Mouse (Mus musculus) right cerebral cortex, adult 2 months (tissue): ENCODE measurements around the gene Cep85l.
A peak's percentile ranks its signal among the peaks of the same experiment; 100 is the strongest.

Experiments
- DNase-seq, 2 experiments: peaks; one replicate each; pipeline ENCODE4 v3.0.0; 2021 to 2022; ENCODE audit warnings: low spot score in 2 of 2

The Cep85l gene

DNA sequence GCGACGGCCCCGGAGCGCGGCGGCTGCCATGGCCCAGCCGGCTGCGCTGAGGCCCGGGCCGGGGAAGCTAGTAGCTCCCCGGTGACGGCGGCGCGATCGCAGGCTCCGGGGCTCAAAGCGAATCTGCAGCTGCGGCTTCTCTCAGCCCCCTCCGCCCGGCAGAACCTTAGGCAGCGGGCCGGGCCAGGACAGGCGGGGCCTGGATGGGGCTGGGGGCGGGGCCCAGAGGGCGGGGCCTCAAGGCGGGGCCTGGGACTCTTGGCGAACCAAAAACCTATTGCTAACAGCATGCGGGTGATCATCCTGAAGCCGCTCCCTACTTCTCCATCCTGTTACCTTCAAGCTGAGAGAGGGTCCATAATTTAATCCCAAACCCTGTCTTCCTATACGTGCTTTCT is at the start of gene Cep85l:
TSS of gene Cep85l (minus strand) at position 239 of the 398 bp plus-strand sequence.
- DNase-seq: peak; percentile 80 to 82

DNA sequence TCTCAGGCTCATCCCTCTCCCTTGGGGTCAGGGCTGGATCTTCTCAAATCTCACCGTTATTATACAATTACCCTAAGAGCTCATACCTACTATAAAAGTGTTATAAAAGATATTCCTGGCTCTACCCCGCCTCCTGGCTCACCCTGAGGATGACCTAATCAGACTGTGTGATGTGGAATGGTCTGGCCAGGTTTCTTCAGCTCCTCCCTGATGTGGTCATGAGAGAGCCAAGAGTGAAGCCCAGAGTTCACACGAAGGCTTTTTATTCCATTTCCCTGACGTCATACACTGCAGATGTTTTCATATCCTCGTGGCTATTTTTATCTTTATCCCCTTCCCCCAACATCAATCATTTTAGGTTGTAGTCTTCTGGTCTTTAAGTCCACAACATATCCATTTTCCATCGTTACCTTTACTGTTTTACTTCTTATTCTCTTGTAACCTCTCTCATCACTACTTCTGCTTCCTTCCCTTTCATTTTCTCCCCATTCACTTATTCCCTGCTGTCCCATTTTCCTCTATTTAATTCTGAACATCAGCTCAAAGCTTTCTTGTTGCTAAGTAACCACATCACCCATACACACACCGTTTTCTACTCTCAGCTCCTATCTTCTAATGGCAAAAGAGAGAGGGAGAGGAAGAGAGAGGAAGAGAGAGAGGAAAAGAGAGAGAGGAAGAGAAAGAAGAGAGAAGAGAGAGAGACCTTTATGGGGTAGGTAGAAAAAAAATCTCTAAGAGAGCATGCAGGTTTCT is 49.1 kb upstream of the Cep85l start:
- DNase-seq: no peak

GRCm38 (mm10) chr10:53426524-53426923 is 46.8 kb upstream of the Cep85l start:
- DNase-seq: no peak

DNA sequence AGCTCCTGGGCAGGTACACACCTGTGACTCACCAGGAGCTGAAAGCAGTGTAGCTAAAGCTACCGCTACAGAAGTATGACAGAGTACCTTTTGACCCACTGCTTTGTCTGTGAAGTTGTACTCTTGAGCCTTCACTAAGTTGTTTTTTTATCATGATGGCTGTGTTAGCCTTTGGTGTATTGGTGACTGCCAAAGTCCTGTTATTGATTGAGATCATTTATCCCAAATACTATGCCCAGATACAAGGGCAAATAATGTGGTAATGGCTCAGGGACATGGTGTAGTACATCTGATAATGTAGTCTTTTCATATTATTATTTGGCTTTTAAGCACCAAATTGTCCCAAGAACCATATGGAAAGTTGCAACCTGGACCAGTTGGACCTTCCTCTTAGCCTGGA is 43.3 kb upstream of the Cep85l start:
- no peak for DNase-seq

DNA sequence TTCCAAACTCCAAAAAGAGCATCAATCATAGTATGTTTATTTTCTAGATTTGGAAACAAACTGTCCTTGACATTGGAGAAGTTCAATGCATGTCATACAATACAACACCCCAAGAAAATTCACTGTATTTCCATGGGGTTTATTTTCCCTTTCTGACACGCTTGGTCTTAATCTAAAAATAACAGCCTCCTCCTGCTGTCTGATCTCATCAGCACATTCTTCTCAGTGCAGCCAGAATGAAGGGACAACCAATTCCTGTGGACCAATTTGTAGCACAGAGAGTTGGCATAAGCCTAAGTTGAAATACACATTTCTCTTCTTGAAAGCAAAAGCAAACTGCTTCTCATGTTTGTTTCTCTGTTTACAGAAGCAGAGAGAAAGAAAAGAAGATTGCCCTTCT is 42.5 kb upstream of the Cep85l start:
- DNase-seq: no peak

DNA sequence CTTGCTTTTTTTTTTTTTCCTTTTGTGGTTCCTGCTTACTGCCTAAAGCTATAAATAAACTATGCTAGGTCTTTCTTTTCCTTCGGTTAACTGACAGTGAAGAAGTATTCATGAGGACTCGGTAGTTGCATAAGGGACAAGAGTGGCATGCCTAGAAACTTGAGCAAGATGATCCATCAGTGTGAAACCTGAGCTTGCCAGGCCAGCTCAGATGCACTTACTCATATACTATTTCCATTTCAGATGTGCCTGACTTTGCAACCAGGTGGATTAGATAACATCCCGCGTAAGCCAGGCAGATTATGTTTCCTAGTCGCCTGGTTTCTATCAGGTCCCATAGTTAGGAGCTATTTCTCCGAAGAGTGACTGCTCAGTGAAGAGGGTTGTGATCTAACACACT is 41.9 kb upstream of the Cep85l start:
- DNase-seq: no peak

- DNase-seq: no peak
Measured at GRCm38 (mm10) chr10:53420069-53420468, 40.3 kb upstream of the Cep85l start.

- DNase-seq: no peak
Measured at GRCm38 (mm10) chr10:53419139-53419935, 39.6 kb upstream of the Cep85l start.

- DNase-seq: no peak
Measured at GRCm38 (mm10) chr10:53417015-53417414, 37.3 kb upstream of the Cep85l start.

- DNase-seq: no peak
Measured at GRCm38 (mm10) chr10:53416152-53416712, 36.5 kb upstream of the Cep85l start.

- no peak for DNase-seq
Measured at GRCm38 (mm10) chr10:53415252-53415651, 35.5 kb upstream of the Cep85l start.

DNA sequence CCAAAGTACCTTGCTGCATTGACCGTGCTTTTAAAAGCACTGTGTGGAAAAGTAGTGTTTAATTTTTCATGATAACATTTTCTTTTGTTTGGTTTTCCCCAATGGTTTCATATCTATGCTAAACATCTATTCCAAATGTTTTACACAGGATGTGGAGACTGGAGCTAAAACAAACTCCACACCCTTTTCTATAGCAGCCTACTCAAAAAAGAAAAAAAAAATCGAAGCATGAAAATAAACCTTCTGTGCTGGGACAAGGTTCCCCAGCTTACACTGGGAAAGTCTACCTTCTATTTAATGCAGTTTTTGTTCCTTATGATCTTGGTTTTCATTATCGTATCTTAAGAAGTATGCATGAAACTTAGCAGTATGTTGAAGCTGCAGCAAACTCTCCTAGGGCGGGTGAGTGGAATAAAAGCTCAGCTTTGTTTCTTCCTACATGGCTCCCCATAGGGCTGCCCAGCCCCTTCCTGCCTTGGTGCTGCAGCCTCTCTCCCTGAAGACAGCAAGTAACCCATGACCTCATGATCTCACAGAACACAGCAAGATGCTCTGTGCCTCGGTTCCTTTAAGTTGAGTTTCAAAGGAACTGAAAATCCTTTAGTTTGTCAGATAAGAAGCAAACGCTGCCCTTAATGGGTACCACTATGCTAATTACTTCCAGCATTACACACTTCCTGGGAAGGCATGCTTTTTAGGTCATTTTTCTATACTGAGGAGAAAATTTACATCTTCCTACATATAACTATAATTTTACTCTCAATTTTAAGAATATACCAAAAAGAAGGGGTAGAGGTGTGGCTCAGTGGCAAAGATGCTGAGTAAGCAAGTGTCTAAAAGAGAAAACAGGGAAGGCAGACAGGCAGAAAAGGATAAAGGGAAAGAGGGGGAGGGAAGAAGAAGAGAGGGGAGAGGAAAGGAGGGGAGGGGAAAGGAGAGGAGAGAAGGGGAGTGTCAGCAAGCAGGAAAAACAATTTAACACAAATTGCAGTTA is 34.6 kb upstream of the Cep85l start:
- peak in 1 of 2 experiments; percentile 33 for DNase-seq

DNA sequence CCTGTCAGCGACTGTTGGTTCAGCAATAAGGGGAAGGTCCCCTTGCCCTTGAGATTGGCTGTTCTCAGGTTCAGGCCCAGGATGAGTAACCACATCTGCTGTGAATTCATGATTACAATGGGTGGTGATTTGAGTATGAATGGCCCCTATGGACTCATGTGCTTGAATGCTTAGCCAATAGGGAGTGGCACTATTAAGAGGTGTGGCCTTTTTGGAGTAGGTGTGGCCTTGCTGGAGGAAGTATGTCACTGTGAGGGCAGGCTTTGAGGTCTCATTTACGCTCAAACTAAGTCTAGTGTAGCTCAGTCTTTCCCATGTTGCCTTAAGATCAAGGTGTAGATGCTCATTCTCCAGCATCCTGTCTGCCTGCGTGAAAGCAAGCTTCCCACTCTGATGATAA is 33.2 kb upstream of the Cep85l start:
- DNase-seq: no peak

GRCm38 (mm10) chr10:53412165-53412564 is 32.4 kb upstream of the Cep85l start:
- no peak for DNase-seq

DNA sequence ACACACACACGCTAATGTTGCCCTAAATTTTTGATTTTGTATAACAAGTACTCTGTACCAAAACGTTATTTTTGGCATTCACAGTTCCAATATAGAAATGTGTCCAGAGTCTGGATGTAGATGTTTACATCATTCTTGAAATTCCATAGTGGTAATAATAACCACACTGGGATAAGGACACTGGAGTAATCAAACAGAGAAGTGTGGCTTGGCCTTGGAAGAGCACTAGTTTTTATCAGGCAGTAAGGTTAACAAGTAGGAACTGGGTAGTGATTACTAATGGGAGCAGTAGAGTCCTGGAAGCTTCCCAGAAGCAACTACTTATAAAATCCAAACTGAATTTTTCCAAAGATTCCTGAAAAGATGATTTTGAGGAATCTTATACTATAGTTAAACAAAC is 31.1 kb upstream of the Cep85l start:
- DNase-seq: no peak

- no peak for DNase-seq
Measured at GRCm38 (mm10) chr10:53407422-53407821, 27.7 kb upstream of the Cep85l start.

- no peak for DNase-seq
Measured at GRCm38 (mm10) chr10:53406845-53407244, 27.1 kb upstream of the Cep85l start.

DNA sequence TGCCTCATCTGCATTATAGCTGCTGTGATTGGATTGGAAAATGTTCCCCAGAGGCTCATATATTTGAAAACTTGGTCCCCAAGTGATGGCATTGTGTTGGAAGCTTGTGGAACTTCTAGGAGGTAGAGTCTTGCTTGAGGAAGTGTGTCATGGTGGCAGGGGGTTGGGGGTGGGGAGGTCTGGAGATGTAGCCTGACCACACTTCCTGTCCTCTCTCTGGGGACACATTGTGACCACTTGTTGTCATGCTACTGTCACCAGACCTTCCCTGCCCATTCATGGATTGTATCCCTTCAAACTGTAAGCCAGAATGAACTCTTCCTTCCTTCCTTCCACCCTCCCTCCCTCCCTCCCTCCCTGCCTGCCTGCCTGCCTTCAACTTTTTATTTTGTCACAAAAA is 22.5 kb upstream of the Cep85l start:
- no peak for DNase-seq

- no peak for DNase-seq
Measured at GRCm38 (mm10) chr10:53399053-53399452, 19.3 kb upstream of the Cep85l start.

GRCm38 (mm10) chr10:53398540-53398902 is 18.8 kb upstream of the Cep85l start:
- DNase-seq: no peak

DNA sequence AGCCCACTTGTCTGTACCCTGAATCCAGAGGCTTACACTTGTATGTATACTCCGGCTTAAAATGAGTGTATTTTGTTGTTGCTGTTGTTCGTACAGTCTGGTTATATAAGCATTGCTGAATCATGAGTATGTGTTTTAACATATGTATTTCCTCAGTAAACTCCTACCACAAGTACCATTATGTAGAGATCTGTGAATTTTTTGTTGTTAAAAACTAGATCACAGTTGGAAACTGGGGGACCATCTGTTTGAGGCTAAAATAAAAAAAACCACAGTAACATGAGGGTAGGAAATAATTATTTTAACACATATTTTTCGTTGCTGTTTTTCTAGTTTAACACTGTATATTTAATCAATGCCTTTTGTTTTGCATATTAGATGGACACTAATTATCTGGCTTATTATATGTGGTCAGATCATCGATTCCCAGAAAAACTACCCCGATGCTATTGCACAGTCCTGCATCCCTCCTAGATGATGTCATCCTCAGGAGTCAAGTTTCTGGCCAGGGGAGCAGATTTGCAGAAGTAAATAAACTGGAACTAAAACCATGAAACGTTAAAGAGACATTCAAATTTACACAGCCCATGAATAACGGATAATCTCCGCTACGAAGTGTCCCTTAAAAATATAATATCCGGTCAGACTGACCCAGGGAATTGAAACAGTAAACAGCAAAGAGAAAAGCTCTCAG is 18.2 kb upstream of the Cep85l start:
- DNase-seq: no peak
